Mouse (Mus musculus): ENCODE measurements at regions not wholly inside any gene's neighbourhood (a gene's known extent, or its start where the extent isn't known, plus 50 kb on each side); places are given as distances from the start of the nearest gene placed in this dataset.

GRCm38 (mm10) chr9:43474303-43474643 is 163.6 kb downstream of the Trim29 start:
- 53% methylated on average over 4 of the region's 4 CpGs for WGBS
- peaks cover 8% of the 10 kb centered on the region for H3K4me1 ChIP-seq (ENCODE audit: control insufficient read depth, insufficient read depth, low read length)
- TF ChIP-seq CTCF (IDR thresholded peaks at IDR 0.05; ENCODE audit: insufficient read depth, low read depth, low read length) = no peak
- TF ChIP-seq POLR2A (IDR thresholded peaks at IDR 0.05; ENCODE audit: insufficient read depth, low read depth, low read length) = no peak
- no peak overlapping the region for H3K4me3 ChIP-seq (ENCODE audit: insufficient read depth, low read depth, low read length)
- H3K27ac ChIP-seq (ENCODE audit: insufficient read depth, low read depth, low read length) = no peak overlapping the region

DNA sequence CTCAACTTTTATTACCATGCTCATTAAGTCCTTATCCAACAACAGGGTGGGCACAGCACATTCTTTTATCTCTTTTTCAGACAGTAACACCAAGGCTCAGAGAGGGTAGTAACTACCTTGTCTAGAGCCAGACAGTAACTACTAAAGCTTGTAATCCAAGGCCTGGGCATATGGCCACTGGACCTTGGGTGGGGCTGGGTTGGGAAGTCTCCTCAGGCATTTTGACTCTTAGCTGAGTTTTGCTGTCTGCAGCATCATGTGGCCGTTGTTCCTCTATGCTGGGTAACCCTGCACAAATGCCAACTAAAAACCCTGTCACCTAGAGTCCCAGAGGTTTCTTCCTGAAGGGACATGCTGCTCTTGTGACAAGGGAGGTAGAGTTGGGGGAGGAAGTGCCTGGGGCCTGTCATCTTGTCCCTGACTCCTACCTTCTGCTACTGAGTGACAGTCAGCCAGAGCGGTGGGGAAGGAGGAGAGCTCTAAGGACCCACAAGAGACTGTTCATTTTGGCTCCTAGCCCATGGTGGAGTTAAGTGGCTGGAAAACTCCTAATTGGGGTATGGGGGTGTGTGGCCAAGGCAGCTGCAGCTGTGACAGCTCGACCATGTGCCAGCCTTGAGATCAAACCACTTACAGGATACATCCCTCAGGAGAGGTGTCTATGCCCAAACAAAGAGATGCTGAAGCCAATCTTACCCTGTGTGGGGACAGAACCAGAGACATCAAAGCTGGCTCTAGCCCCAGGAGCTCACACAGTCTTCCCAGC is 170.4 kb downstream of the Trim29 start:
- TF ChIP-seq CTCF (IDR thresholded peaks at IDR 0.05; ENCODE audit: insufficient read depth, low read depth, low read length) = no peak
- no peak for TF ChIP-seq POLR2A (IDR thresholded peaks at IDR 0.05; ENCODE audit: insufficient read depth, low read depth, low read length)
- WGBS = 52% methylated on average over 3 of the region's 3 CpGs
- Histone ChIP-seq H3K4me1 (ENCODE audit: control insufficient read depth, insufficient read depth, low read length) (no peaks in the 10 kb centered on the region), H3K27ac (ENCODE audit: insufficient read depth, low read depth, low read length) (no peak overlapping the region), H3K4me3 (ENCODE audit: insufficient read depth, low read depth, low read length) (no peak overlapping the region)

GRCm38 (mm10) chr9:43482101-43483090 is 171.7 kb downstream of the Trim29 start:
- Histone ChIP-seq H3K4me1 (ENCODE audit: control insufficient read depth, insufficient read depth, low read length) (no peaks in the 10 kb centered on the region), H3K4me3 (ENCODE audit: insufficient read depth, low read depth, low read length) (no peak overlapping the region), H3K27ac (ENCODE audit: insufficient read depth, low read depth, low read length) (no peak overlapping the region)
- TF ChIP-seq CTCF (IDR thresholded peaks at IDR 0.05; ENCODE audit: insufficient read depth, low read depth, low read length) (no peak), POLR2A (IDR thresholded peaks at IDR 0.05; ENCODE audit: insufficient read depth, low read depth, low read length) (no peak)
- WGBS = 82% methylated on average over 11 of the region's 11 CpGs

DNA sequence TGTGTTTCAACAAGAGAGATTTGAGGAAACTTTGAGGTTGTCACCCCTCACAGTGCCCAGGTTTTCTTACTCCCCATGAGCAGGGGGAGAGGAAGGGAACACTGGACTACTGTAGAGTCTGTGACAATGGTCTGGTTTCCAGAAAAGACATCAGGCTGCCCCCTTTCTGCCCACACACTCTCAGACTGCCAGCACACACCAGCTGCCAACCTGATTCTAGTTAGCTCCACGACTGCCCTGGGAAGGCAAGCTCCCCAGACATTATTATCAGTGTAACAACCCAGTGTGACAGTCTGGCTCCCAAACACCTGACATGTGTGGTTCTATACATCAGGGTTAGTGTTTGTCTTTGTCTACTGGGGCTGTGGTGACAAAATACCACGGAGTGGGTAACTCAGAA is 172.5 kb downstream of the Trim29 start:
- H3K4me1 ChIP-seq (ENCODE audit: control insufficient read depth, insufficient read depth, low read length) = no peaks in the 10 kb centered on the region
- no peak overlapping the region for H3K27ac ChIP-seq (ENCODE audit: insufficient read depth, low read depth, low read length)
- 55% methylated on average over 2 of the region's 2 CpGs for WGBS
- no peak overlapping the region for H3K4me3 ChIP-seq (ENCODE audit: insufficient read depth, low read depth, low read length)
- no peak for TF ChIP-seq POLR2A (IDR thresholded peaks at IDR 0.05; ENCODE audit: insufficient read depth, low read depth, low read length)
- no peak for TF ChIP-seq CTCF (IDR thresholded peaks at IDR 0.05; ENCODE audit: insufficient read depth, low read depth, low read length)

DNA sequence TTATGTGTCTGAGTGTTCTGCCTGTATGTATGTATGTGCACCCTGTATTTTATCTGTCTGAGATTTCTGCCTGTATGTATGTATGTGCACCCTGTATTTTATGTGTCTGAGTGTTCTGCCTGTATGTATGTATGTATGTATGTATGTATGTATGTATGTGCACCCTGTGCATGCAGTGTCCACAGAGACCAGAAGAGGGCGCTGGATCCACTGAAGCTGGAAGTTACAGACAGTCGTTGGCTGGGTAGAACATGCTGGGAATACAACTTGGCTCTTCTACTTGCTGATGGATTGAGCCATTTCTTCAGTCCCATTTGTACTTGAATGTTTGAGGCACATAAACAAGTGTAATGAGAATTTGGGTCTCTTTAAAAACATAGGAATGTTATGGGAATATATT is 173.3 kb downstream of the Trim29 start:
- 89% methylated on average over 2 of the region's 2 CpGs for WGBS
- Histone ChIP-seq H3K4me1 (ENCODE audit: control insufficient read depth, insufficient read depth, low read length) (no peaks in the 10 kb centered on the region), H3K27ac (ENCODE audit: insufficient read depth, low read depth, low read length) (no peak overlapping the region), H3K4me3 (ENCODE audit: insufficient read depth, low read depth, low read length) (no peak overlapping the region)
- TF ChIP-seq POLR2A (IDR thresholded peaks at IDR 0.05; ENCODE audit: insufficient read depth, low read depth, low read length) (no peak), CTCF (IDR thresholded peaks at IDR 0.05; ENCODE audit: insufficient read depth, low read depth, low read length) (no peak)

DNA sequence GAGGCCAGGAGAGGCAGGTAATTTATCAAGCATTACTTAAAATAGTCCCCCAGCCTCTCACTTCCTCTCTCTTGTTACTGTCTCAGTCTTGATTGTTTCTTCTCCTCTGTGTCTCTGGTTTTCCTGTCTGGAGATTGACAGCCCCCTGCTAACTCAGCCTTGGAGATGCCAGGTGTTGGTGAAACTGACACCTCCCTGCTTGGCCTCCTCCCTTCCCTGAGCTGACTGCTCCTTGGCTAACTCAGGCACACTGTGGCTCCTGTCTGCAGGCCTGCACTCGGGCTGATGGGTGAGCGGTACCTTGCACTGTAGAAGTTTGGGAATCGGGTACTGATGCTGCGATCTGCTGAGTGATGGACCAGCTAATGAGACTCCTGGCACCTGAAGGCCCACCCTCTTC is 176.1 kb downstream of the Trim29 start:
- Histone ChIP-seq H3K4me1 (ENCODE audit: control insufficient read depth, insufficient read depth, low read length) (no peaks in the 10 kb centered on the region), H3K27ac (ENCODE audit: insufficient read depth, low read depth, low read length) (no peak overlapping the region), H3K4me3 (ENCODE audit: insufficient read depth, low read depth, low read length) (no peak overlapping the region)
- TF ChIP-seq CTCF (IDR thresholded peaks at IDR 0.05; ENCODE audit: insufficient read depth, low read depth, low read length) (no peak), POLR2A (IDR thresholded peaks at IDR 0.05; ENCODE audit: insufficient read depth, low read depth, low read length) (no peak)
- 86% methylated on average over 4 of the region's 4 CpGs for WGBS

DNA sequence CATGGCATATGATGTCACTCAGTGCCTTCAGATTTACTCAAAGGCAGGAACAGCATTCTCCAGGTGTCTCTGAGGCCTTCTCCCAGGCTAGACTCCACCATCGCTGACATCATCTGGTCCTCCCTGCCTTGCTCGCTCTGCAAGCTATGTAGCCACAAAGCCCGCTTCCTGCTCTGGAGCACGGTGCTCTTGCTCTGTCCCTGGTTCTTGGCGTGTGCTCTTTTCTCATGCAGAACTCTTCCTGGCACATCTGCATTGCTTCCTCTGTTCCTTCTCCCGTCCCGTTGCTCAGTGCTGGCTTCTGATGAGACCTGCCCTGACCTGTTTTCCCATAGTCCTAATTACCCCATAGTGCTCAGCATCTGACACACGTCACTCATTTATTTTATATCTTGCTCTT is 178.6 kb downstream of the Trim29 start:
- WGBS = 91% methylated on average over 8 of the region's 8 CpGs
- no peaks in the 10 kb centered on the region for H3K4me1 ChIP-seq (ENCODE audit: control insufficient read depth, insufficient read depth, low read length)
- no peak overlapping the region for H3K4me3 ChIP-seq (ENCODE audit: insufficient read depth, low read depth, low read length)
- TF ChIP-seq POLR2A (IDR thresholded peaks at IDR 0.05; ENCODE audit: insufficient read depth, low read depth, low read length) (no peak), CTCF (IDR thresholded peaks at IDR 0.05; ENCODE audit: insufficient read depth, low read depth, low read length) (no peak)
- H3K27ac ChIP-seq (ENCODE audit: insufficient read depth, low read depth, low read length) = no peak overlapping the region

- TF ChIP-seq CTCF (IDR thresholded peaks at IDR 0.05; ENCODE audit: insufficient read depth, low read depth, low read length) = peak; percentile 14; the same call in 1 of the 2 replicates
- no peak for TF ChIP-seq POLR2A (IDR thresholded peaks at IDR 0.05; ENCODE audit: insufficient read depth, low read depth, low read length)
- WGBS = 88% methylated on average over 12 of the region's 12 CpGs
- no peaks in the 10 kb centered on the region for H3K4me1 ChIP-seq (ENCODE audit: control insufficient read depth, insufficient read depth, low read length)
- H3K4me3 ChIP-seq (ENCODE audit: insufficient read depth, low read depth, low read length) = no peak overlapping the region
- H3K27ac ChIP-seq (ENCODE audit: insufficient read depth, low read depth, low read length) = no peak overlapping the region
Measured at GRCm38 (mm10) chr9:43491024-43491751, 180.5 kb downstream of the Trim29 start.
